Mouse (Mus musculus): ENCODE results near the gene 4933417A18Rik. TPM values are rescaled to one million over a fixed set of nuclear protein-coding genes. Genes with fewer than 3 reads are reported as not detected.
"Not testable (repeated sequence)": the region's sequence is repeated elsewhere in the genome, so short reads cannot be mapped to it uniquely, and the experiment has no call there.

4933417A18Rik gene
- polyA plus RNA-seq, 1 experiment from 2014 or later: not detected

DNA sequence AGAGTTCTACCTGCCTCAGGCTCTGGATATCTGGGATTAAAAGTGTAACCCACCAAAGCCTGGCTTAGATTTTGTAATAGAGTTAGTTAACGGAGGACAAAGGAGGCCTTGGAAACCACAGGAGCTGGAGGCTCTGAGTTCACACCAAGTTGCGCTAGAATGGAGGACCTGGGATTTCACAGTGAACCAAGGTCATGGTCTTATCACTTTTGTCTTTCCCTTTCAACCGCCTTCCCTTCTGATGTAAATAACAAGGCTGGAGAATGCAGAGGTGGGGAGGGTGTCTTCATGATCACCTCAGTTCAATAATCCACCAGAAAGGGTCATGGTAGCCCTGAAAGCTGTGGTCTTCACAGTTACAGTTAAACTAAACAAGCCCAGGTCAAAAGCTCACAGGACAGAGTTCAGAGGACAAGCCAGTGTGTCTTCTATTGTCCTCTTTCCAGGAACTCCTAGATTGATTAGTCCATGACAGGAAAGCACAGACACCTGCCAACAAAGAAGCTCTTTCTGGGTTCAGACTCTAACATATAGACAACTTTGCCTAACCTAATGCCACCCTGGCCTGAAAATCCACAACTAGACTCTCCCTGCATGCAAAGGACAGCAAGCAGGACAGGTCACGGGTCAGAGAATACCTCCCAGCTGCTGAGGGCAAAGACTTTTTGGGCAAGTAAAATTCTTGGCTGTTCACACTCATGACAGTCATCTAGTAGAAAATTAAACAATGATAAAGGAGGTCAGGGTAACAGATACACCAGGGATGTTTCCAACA is 37.0 kb downstream of the 4933417A18Rik start:
- H3K27ac ChIP-seq (replicated peaks): no peak overlapping the region
- no peaks in the 10 kb centered on the region for H3K27me3 ChIP-seq (ENCODE audit: control insufficient read depth, insufficient read depth, low read length)
- H3K4me3 ChIP-seq (ENCODE audit: low read depth, low read length): no peak overlapping the region
- H3K4me1 ChIP-seq (replicated peaks; ENCODE audit: control insufficient read depth, insufficient read depth): 0 out of 2 replicates have a peak, but pooled peaks cover 2% of the 10 kb centered on the region
- whole genome bisulfite sequencing: 75% methylated on average over 4 of the region's 4 CpGs
- no peak for TF ChIP-seq EP300 (optimal IDR thresholded peaks at IDR 0.05)
- no peaks in the 10 kb centered on the region for H3K9me3 ChIP-seq (ENCODE audit: control insufficient read depth, low read length)
- DNase-seq (ENCODE audit: low spot score): no peak
- H3K36me3 ChIP-seq (ENCODE audit: control insufficient read depth, insufficient read depth, low read length): no peaks in the 10 kb centered on the region
- no peak for ATAC-seq (ENCODE audit: low FRiP score, low TSS enrichment)
- H3K4me2 ChIP-seq (replicated peaks; ENCODE audit: low read depth): no peak overlapping the region
- no peak overlapping the region for H3K9ac ChIP-seq (ENCODE audit: low read length)

DNA sequence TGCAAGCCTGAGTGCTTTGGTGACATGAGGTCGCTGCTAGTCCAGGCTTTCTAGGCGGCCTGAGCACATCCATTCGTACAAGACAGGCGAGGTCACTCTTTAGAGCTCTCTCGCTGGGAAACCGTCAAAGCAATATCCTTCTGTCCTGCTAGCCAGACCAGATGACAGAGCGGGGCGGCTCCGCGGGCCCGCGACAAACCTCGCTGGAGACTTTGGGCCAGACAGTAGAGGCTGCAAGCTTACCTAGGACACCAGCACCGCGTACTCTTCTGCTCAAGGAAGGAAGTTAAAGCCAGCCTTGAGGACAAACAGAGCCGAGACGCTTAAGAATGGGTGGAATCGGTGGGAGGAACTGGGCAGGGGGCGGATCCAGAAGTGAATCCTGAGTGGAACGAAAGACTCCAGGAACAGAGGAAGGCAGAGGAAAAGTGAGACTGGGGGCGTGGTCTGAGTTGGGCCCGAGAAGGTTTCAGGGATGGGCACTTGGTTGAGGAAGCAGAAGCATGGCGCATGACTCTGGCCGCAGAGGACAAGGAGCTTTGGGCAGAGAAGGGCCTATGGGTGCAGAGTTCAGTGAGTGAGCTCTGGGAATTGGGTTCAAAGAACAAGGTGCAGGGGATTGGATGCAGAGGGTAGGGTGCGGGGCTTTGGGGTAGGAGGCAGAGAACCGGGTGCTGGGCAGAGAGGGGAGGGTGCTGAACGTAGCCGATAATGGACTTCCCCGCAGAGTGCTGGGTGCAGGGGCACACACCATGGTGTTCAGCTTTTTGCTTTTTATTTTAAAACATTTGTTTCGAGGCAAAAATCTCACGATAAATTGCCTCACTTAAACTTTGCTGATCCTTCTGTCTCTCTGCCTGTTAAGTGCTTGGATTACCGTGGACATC is 39.5 kb downstream of the 4933417A18Rik start, which contains the start of gene Eci3:
Eci3 (minus strand) TSS at position 300 of the 887 bp plus-strand sequence.
- H3K9me3 ChIP-seq (ENCODE audit: control insufficient read depth, low read length): no peaks in the 10 kb centered on the region
- H3K4me3 ChIP-seq (ENCODE audit: low read depth, low read length): peak within 1 kb of the TSS; percentile 44
- ATAC-seq (ENCODE audit: low FRiP score, low TSS enrichment) (peak; percentile 74), DNase-seq (ENCODE audit: low spot score) (peak; percentile 71)
- no peak within 1 kb of the TSS for H3K27ac ChIP-seq (replicated peaks)
- no peaks in the 10 kb centered on the region for H3K27me3 ChIP-seq (ENCODE audit: control insufficient read depth, insufficient read depth, low read length)
- H3K4me1 ChIP-seq (replicated peaks; ENCODE audit: control insufficient read depth, insufficient read depth): 0 out of 2 replicates have a peak, but pooled peaks cover 2% of the 10 kb centered on the region
- H3K9ac ChIP-seq (ENCODE audit: low read length): peak within 1 kb of the TSS; percentile 31; the same call in 1 of the 2 replicates
- TF ChIP-seq EP300 (optimal IDR thresholded peaks at IDR 0.05) (no peak), CTCF (IDR thresholded peaks at IDR 0.05; ENCODE audit: low read depth) (no peak)
- H3K4me2 ChIP-seq (replicated peaks; ENCODE audit: low read depth): peak within 1 kb of the TSS; percentile 74
- 6% methylated on average over 32 of the region's 32 CpGs for WGBS
- H3K36me3 ChIP-seq (ENCODE audit: control insufficient read depth, insufficient read depth, low read length): no peaks in the 10 kb centered on the region

DNA sequence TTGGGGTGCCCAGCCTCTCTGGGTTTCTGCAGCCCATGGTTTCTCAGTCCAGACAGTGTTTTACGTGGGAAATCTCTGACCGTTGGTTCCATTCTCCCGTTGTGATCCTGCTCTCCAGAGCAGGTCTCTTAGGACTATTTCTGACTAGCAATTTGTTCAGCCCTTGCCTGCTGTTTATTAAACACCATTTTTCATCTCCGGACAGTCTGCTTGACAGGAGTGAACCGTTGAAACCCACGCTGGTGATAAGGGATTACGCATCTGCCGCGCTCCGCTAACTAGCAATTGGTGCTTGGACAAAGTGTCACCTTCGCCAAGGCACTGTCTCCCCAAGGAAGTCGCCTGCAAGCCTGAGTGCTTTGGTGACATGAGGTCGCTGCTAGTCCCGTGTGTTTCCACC is 40.2 kb downstream of the 4933417A18Rik start:
- Histone ChIP-seq H3K36me3 (ENCODE audit: control insufficient read depth, insufficient read depth, low read length) (no peaks in the 10 kb centered on the region), H3K4me3 (ENCODE audit: low read depth, low read length) (peak overlapping the region; percentile 44), H3K9ac (ENCODE audit: low read length) (0 out of 2 replicates have a peak overlapping the region, but pooled peaks have one; percentile 9), H3K27ac (replicated peaks) (no peak overlapping the region), H3K4me1 (replicated peaks; ENCODE audit: control insufficient read depth, insufficient read depth) (0 out of 2 replicates have a peak, but pooled peaks cover 2% of the 10 kb centered on the region), H3K9me3 (ENCODE audit: control insufficient read depth, low read length) (no peaks in the 10 kb centered on the region), H3K4me2 (replicated peaks; ENCODE audit: low read depth) (peak overlapping the region; percentile 74), H3K27me3 (ENCODE audit: control insufficient read depth, insufficient read depth, low read length) (no peaks in the 10 kb centered on the region)
- 5% methylated on average over 14 of the region's 14 CpGs for WGBS
- no peak for ATAC-seq (ENCODE audit: low FRiP score, low TSS enrichment)
- TF ChIP-seq EP300 (optimal IDR thresholded peaks at IDR 0.05): no peak
- no peak for TF ChIP-seq CTCF (IDR thresholded peaks at IDR 0.05; ENCODE audit: low read depth)
- peak; percentile 17 for DNase-seq (ENCODE audit: low spot score)

- Histone ChIP-seq H3K9me3 (ENCODE audit: control insufficient read depth, low read length) (no peaks in the 10 kb centered on the region), H3K36me3 (ENCODE audit: control insufficient read depth, insufficient read depth, low read length) (no peaks in the 10 kb centered on the region), H3K27me3 (ENCODE audit: control insufficient read depth, insufficient read depth, low read length) (no peaks in the 10 kb centered on the region), H3K4me2 (replicated peaks; ENCODE audit: low read depth) (peak overlapping the region; percentile 74), H3K4me1 (replicated peaks; ENCODE audit: control insufficient read depth, insufficient read depth) (0 out of 2 replicates have a peak, but pooled peaks cover 2% of the 10 kb centered on the region), H3K27ac (replicated peaks) (no peak overlapping the region), H3K4me3 (ENCODE audit: low read depth, low read length) (peak overlapping the region; percentile 44; the same call in 1 of the 2 replicates), H3K9ac (ENCODE audit: low read length) (no peak overlapping the region)
- WGBS: 30% methylated on average over 5 of the region's 5 CpGs
- TF ChIP-seq CTCF (IDR thresholded peaks at IDR 0.05; ENCODE audit: low read depth) (no peak), EP300 (optimal IDR thresholded peaks at IDR 0.05) (no peak)
- DNase-seq (ENCODE audit: low spot score) (no peak), ATAC-seq (ENCODE audit: low FRiP score, low TSS enrichment) (no peak)
Measured at GRCm38 (mm10) chr13:34964866-34965265, 40.7 kb downstream of the 4933417A18Rik start.

DNA sequence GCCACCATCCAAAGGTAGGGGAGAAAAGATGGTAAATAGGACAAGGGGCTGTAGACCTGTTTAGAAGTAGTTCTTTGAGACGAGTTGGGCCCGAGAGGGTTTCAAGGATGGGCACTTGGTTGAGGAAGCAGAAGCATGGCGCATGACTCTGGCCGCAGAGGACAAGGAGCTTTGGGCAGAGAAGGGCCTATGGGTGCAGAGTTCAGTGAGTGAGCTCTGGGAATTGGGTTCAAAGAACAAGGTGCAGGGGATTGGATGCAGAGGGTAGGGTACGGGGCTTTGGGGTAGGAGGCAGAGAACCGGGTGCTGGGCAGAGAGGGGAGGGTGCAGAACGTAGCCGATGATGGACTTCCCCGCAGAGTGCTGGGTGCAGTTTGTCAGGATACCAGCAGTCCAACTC is 41.4 kb downstream of the 4933417A18Rik start:
- H3K9ac ChIP-seq (ENCODE audit: low read length); H3K4me1 ChIP-seq (replicated peaks; ENCODE audit: control insufficient read depth, insufficient read depth); H3K27me3 ChIP-seq (ENCODE audit: control insufficient read depth, insufficient read depth, low read length); H3K27ac ChIP-seq (replicated peaks); ATAC-seq (ENCODE audit: low FRiP score, low TSS enrichment); H3K4me3 ChIP-seq (ENCODE audit: low read depth, low read length); H3K4me2 ChIP-seq (replicated peaks; ENCODE audit: low read depth); H3K36me3 ChIP-seq (ENCODE audit: control insufficient read depth, insufficient read depth, low read length); DNase-seq (ENCODE audit: low spot score); H3K9me3 ChIP-seq (ENCODE audit: control insufficient read depth, low read length): not testable (repeated sequence)
- WGBS: 76% methylated on average over 9 of the region's 9 CpGs

GRCm38 (mm10) chr13:34972456-34972855 is 48.2 kb downstream of the 4933417A18Rik start:
- H3K4me3 ChIP-seq (ENCODE audit: low read depth, low read length); ATAC-seq (ENCODE audit: low FRiP score, low TSS enrichment); DNase-seq (ENCODE audit: low spot score); H3K4me2 ChIP-seq (replicated peaks; ENCODE audit: low read depth); H3K9me3 ChIP-seq (ENCODE audit: control insufficient read depth, low read length); H3K9ac ChIP-seq (ENCODE audit: low read length); H3K27me3 ChIP-seq (ENCODE audit: control insufficient read depth, insufficient read depth, low read length); H3K27ac ChIP-seq (replicated peaks); H3K4me1 ChIP-seq (replicated peaks; ENCODE audit: control insufficient read depth, insufficient read depth); H3K36me3 ChIP-seq (ENCODE audit: control insufficient read depth, insufficient read depth, low read length): not testable (repeated sequence)
